Mouse (Mus musculus) embryonic facial prominence, embryonic 13.5 days (tissue): ENCODE results near the gene Mnx1. TPM values are rescaled to one million over a fixed set of nuclear protein-coding genes. Genes with fewer than 3 reads are reported as not detected.
"Not testable (repeated sequence)": the region's sequence is repeated elsewhere in the genome, so short reads cannot be mapped to it uniquely, and the experiment has no call there.

ENCODE experiments used
- ATAC-seq: fragments of 200-750 bp; cut with Nextera tagmentation; 2 replicates; pipeline ENCODE4 v1.8.0; 2017; ENCODE audit warnings: low read depth; ENCODE audit not compliant: insufficient number of reproducible peaks, insufficient read depth, low FRiP score, low TSS enrichment
- H3K27ac ChIP-seq: fragments of 300-500 bp; sonication (generic); 2 replicates; pipeline ENCODE4 v1.5.1; 2015; ENCODE audit warnings: moderate library complexity, mild to moderate bottlenecking, inconsistent platforms
- H3K27me3 ChIP-seq: fragments of 300-500 bp; sonication (generic); 2 replicates; pipeline ENCODE4 v1.6.1; 2015; ENCODE audit warnings: mild to moderate bottlenecking, inconsistent platforms
- H3K36me3 ChIP-seq: fragments of 300-500 bp; sonication (generic); 2 replicates; pipeline ENCODE4 v1.6.1; 2015; ENCODE audit warnings: mild to moderate bottlenecking, inconsistent platforms
- H3K4me1 ChIP-seq: fragments of 300-500 bp; sonication (generic); 2 replicates; pipeline ENCODE4 v1.6.1; 2015; ENCODE audit warnings: inconsistent platforms
- H3K4me2 ChIP-seq: fragments of 300-500 bp; sonication (generic); 2 replicates; pipeline ENCODE4 v1.6.1; 2015; ENCODE audit warnings: moderate library complexity, mild to moderate bottlenecking, inconsistent platforms
- H3K4me3 ChIP-seq: fragments of 300-500 bp; sonication (generic); 2 replicates; pipeline ENCODE4 v1.5.1; 2015; ENCODE audit warnings: mild to moderate bottlenecking, inconsistent platforms
- H3K9ac ChIP-seq: fragments of 300-500 bp; sonication (generic); 2 replicates; pipeline ENCODE4 v1.6.1; 2015; ENCODE audit warnings: mild to moderate bottlenecking, inconsistent platforms
- H3K9me3 ChIP-seq: fragments of 300-500 bp; sonication (generic); 2 replicates; pipeline ENCODE4 v1.6.1; 2016; ENCODE audit warnings: inconsistent platforms
- WGBS: fragments of 180-500 bp; shearing (Covaris S2); methylation state at CpG from one replicate; pipeline ENCODE4 v1.1.7; 2015; ENCODE audit warnings: mixed read lengths; 5-methylcytosine and 5-hydroxymethylcytosine counted together
- polyA plus RNA-seq: library from polyadenylated mRNA; unstranded; fragments of >200 nt; fragmentation: Nextera tagmentation; extraction: Ambion mirVana; gene quantifications from 2 replicates; pipeline ENCODE4 v1.2.1, GENCODE M21; 2015

The Mnx1 gene
- polyA plus RNA-seq, 1 experiment from 2014 or later = not detected

DNA sequence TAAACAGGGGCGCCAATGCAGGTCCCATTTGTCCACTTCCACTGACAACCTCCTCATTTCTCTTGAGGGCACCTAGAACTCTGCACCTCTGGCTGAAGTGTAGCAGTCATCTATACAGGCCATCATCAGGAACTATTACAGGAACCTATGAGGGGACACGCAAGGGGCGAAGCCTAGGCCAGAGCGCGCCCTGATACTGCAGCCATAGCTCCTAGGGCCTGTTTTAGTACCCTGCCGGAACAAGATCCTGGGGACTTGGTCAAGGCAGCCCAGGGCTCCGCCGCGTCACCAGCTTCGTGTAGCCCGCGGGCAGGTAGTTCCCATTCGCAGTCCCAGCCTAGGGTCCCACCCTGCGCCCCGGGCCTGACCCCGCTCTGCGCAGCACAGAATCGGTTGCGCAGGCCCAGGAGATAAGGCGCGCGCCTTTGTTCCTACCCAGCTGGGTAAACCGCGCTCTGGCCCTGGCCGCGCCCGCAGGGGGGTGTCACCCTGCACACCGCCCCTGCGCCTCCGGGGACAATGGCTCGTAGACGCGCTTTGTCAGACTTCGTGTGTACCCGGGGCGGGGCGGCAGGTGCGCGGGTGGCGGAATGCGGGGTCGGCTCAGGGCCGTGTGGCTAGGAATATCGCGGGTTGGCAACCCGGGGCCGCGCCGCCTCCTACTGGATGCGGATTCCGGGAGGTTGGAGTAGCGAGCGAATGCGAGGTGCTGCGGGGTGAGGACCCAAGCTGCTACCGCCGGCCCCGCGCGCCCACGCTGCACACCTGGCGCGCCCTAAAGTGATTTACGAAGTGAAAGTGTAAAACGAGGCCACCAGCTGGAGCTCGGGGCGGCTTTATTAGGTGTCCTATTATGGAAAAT is 10.6 kb downstream of the Mnx1 start:
- no peak overlapping the region for H3K9ac ChIP-seq
- no peak for ATAC-seq

DNA sequence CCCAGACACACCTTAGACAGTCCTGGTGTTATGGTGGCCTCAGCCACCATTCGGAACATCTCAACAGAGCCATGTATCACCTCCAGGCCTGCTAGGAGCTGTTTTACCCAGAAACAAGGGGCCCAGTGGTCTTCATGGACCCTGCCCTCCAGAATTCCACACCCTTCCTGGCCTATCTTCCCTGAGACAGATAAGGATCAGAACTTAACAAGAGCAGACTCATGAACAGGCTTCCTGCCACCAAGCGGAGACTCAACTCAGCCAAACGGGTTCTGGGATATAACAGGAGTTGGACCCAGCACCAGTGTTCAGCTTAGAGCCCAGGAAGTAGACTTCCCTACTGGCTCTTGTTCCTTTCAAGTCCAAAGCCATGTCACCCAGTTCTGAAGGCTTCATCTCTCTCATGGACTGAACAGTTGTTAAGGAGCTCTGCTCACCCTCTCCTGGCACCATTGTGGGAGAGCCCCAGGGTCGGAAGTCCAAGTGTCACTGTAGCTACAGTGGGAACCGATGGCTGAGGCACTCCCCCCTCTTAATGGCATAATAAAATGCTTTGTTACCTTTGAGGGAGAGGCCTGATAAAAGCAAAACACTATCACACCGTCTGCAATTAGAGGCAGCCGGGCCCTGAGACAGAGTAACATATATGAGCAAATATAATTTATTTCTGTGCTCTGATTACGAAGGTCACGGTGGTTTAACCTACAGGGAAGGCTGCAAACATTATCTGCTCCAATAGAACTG is 15.2 kb downstream of the Mnx1 start:
- Histone ChIP-seq H3K4me3 (no peak overlapping the region), H3K27me3 (peaks cover 30% of the 10 kb centered on the region)
- 72% methylated on average over 9 of the region's 9 CpGs for WGBS

More for the DNA sequence above, 10.6 kb downstream of the Mnx1 start:
- Histone ChIP-seq H3K4me1 (peaks cover 9% of the 10 kb centered on the region; the same call in 1 of the 2 replicates), H3K27me3 (peaks cover 76% of the 10 kb centered on the region), H3K27ac (no peak overlapping the region), H3K4me3 (peak overlapping the region; percentile 38), H3K4me2 (peak overlapping the region; percentile 58), H3K36me3 (no peaks in the 10 kb centered on the region), H3K9me3 (no peaks in the 10 kb centered on the region)
- WGBS = 2% methylated on average over 67 of the region's 67 CpGs

DNA sequence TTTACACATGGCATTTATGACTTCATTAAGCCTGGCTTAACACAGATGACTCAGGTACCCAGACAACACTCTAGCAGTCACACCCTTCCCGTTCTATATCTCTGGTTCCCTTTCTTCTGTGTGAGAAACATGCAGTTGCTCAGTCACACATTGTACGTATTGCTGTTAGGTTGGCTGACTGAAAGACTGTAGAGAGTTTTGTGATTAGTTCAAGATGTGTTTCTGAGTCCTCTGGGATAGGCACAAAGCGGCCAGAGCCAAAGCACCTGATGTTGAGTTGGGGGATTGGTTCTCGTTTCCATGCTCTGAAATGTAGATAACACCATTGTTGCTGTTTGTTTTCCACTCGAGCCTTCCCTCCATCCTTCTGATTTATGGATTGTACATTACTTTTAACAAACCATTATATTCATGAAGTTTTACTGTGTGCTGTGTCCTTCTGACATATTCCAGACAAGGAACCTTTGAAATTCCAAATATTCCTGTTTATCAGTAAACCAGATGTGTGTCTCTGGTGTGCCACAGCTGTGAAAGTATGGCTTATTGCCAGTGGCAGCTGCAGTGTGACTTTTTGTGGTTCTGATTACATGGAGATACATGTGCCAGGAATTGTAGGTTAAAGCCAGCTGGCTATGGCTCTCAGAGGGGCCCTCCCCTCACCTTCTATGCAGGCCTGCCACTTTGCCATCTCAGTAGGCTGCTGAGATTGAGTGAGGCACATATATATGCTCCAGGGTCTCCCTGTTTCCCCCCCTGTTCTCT is 21.2 kb downstream of the Mnx1 start:
- Histone ChIP-seq H3K36me3 (peaks cover 45% of the 10 kb centered on the region), H3K9ac (no peak overlapping the region), H3K27ac (no peak overlapping the region), H3K4me3 (no peak overlapping the region), H3K27me3 (no peaks in the 10 kb centered on the region), H3K4me2 (no peak overlapping the region), H3K9me3 (no peaks in the 10 kb centered on the region), H3K4me1 (peaks cover 5% of the 10 kb centered on the region; the same call in 1 of the 2 replicates)
- 42% methylated on average over 5 of the region's 5 CpGs for WGBS
- no peak for ATAC-seq

More for the DNA sequence above, 15.2 kb downstream of the Mnx1 start:
- Histone ChIP-seq H3K27ac (no peak overlapping the region), H3K9ac (no peak overlapping the region), H3K4me1 (peaks cover 6% of the 10 kb centered on the region; the same call in 1 of the 2 replicates), H3K9me3 (no peaks in the 10 kb centered on the region), H3K36me3 (peaks cover 9% of the 10 kb centered on the region), H3K4me2 (no peak overlapping the region)
- ATAC-seq = no peak

DNA sequence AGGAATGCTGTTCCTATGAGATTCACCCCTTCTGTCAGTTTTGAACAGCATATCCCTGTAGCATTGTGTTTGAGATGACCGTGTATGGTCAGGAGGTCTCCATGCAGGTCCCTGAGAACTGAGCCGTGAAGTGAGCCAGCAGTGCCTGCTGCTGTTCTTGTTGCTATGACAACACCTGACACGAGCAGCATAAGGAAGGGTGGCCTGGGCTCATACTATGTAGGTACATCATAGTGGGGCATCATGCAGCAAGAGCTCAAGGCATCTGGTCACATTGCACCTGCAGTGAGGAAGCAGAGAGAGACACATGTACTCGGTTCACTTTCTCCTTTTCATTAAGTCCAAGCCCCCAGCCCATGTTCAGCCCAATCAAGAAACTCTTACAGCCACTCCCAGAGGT is 25.9 kb downstream of the Mnx1 start:
- Histone ChIP-seq H3K9ac (no peak overlapping the region), H3K9me3 (no peaks in the 10 kb centered on the region), H3K4me1 (peaks cover 4% of the 10 kb centered on the region; the same call in 1 of the 2 replicates), H3K27me3 (no peaks in the 10 kb centered on the region), H3K36me3 (peaks cover 71% of the 10 kb centered on the region), H3K27ac (no peak overlapping the region), H3K4me3 (no peak overlapping the region), H3K4me2 (no peak overlapping the region)
- 77% methylated on average over 4 of the region's 4 CpGs for WGBS
- no peak for ATAC-seq

DNA sequence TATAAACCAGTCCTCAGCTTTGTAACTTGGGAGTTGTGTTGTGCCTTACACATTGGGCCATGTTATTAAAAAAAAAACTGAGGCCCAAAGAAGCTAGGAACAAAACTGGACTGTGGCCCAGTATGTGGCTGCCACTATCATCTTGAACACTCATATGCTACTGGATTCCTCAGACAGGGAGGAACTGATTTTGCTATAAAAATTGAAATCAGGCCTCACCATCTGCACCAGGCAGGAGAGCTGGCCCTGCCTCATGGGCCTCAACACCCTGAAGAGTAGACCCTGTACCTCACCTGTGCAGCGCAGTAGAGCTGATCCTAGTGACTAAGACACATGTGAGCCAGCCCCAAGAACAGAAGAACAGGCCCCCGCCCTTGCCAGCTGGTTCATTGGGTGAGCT is 33.0 kb downstream of the Mnx1 start:
- no peak overlapping the region for H3K4me2 ChIP-seq

DNA sequence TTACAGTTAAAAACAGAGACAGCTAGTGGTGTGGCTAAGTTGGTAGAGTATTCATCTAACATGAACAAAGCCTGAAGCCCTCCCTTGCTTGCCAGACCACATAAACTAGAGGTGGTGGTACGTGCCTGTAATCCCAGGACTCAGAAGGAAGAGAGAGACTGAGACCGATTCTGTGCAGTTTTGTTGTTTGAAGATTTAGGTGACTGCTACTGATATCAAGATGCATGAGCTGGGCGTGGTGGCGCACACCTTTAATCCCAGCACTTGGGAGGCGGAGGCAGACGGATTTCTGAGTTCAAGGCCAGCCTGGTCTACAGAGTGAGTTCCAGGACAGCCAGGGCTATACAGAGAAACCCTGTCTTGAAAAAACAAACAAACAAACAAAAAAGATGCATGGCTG is 41.5 kb downstream of the Mnx1 start:
- peaks cover 12% of the 10 kb centered on the region; the same call in 1 of the 2 replicates for H3K27me3 ChIP-seq
- not testable (repeated sequence) for H3K4me3 ChIP-seq, H3K9ac ChIP-seq, H3K4me2 ChIP-seq, H3K27ac ChIP-seq, ATAC-seq, H3K9me3 ChIP-seq
- peaks cover 47% of the 10 kb centered on the region for H3K36me3 ChIP-seq
- 87% methylated on average over 6 of the region's 6 CpGs for WGBS
- H3K4me1 ChIP-seq = peaks cover 21% of the 10 kb centered on the region

More for the DNA sequence above, 33.0 kb downstream of the Mnx1 start:
- no peak overlapping the region for H3K9ac ChIP-seq
- no peaks in the 10 kb centered on the region for H3K4me1 ChIP-seq
- no peaks in the 10 kb centered on the region for H3K27me3 ChIP-seq
- WGBS = 100% methylated on average over 2 of the region's 2 CpGs
- no peak for ATAC-seq
- H3K36me3 ChIP-seq = peaks cover 90% of the 10 kb centered on the region
- H3K4me3 ChIP-seq = no peak overlapping the region
- no peak overlapping the region for H3K27ac ChIP-seq
- H3K9me3 ChIP-seq = no peaks in the 10 kb centered on the region

DNA sequence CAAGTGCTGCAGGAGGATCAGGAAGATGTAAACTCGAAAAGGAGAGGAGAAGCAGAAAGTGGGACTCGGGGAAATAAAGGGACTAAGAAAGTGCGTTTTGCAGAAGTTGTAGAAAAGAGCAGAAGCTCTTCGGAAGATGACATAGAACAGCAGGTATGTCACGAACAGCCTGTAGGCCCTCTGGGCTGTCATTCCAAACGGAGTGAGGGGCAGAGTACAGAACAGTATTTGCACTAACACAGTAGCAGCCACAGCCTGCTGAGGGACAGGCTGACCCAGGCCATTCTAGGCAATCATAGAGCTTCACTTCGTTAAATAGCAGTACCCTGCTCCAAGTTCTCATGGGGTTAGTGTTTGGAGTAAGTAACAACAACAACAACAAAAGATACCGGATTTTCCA is 42.8 kb downstream of the Mnx1 start:
- H3K27ac ChIP-seq = no peak overlapping the region
- peak overlapping the region; percentile 93 for H3K9ac ChIP-seq
- H3K27me3 ChIP-seq = peaks cover 21% of the 10 kb centered on the region
- no peak for ATAC-seq
- peaks cover 21% of the 10 kb centered on the region for H3K4me1 ChIP-seq
- peak overlapping the region; percentile 93 for H3K4me3 ChIP-seq
- no peaks in the 10 kb centered on the region for H3K9me3 ChIP-seq
- WGBS = 42% methylated on average over 8 of the region's 8 CpGs
- peak overlapping the region; percentile 96 for H3K4me2 ChIP-seq
- H3K36me3 ChIP-seq = peaks cover 34% of the 10 kb centered on the region

DNA sequence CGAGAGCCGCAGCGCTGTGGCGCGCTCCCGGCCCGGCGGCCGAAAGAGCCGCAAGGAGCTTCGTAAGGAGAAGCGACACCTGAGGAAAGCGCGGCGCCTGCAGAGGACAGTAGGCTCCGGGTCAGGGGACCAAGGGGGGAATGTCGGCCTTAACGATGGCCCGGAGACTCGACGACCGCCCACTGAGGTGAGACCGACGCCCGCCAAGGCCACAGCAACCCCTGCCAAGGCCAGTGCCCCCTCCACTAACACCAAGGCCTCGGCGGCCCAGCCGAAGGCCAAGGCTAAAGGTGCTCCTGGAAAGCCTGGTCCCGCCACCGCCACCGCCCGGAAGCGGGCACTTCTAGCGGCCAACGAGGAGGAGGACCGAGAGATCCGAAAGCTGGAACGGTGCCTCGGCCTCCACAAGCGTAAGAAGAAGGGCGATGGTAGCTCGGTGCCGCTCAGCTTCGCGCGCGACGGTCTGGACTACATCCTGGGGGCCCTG is 43.4 kb downstream of the Mnx1 start:
- WGBS = under 1% methylated on average over 48 of the region's 48 CpGs

DNA sequence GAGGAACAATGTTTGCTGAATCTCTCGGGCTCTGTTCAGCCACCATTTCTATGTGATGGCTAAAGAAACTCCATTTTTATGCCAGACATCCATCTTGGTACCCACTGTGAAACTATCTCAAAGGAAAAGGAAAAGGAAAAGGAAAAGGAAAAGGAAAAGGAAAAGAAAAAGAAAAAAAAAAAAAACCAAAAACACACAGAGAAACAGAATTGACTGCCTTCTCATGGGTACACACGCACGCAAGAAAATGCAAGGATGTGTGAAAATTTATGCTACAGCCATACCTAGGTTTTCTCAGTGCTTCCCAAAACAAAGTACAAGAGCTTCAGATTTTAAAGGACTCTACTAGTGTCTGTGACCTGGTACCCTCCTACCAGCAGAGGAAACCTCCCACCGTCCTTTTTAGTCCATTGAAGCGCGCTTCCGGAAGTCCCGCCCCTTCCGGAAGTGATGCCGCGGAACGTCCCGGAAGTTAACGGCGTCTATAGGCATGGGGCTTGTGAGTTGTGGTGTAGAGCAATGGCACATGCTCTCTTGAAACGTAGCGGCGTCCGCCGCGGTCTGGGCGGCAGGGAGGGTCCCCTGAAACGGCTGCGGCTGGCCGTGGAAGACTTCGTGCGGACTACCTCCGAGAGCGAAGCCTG is 43.9 kb downstream of the Mnx1 start, which contains the start of gene Nom1:
Gene Nom1, plus strand, starts transcription at position 437 of the 644 bp plus-strand sequence.
- ATAC-seq = peak; percentile 91
- peak within 1 kb of the TSS; percentile 55; the same call in 1 of the 2 replicates for H3K27ac ChIP-seq
- H3K4me3 ChIP-seq = peak within 1 kb of the TSS; percentile 93

More for the DNA sequence above, 43.4 kb downstream of the Mnx1 start:
- Histone ChIP-seq H3K9me3 (no peaks in the 10 kb centered on the region), H3K4me2 (peak overlapping the region; percentile 96), H3K4me3 (peak overlapping the region; percentile 93), H3K4me1 (peaks cover 21% of the 10 kb centered on the region), H3K9ac (peak overlapping the region; percentile 93), H3K27ac (peak overlapping the region; percentile 55; the same call in 1 of the 2 replicates), H3K27me3 (peaks cover 21% of the 10 kb centered on the region), H3K36me3 (peaks cover 29% of the 10 kb centered on the region)
- ATAC-seq = peak; percentile 15; the same call in 1 of the 2 replicates

DNA sequence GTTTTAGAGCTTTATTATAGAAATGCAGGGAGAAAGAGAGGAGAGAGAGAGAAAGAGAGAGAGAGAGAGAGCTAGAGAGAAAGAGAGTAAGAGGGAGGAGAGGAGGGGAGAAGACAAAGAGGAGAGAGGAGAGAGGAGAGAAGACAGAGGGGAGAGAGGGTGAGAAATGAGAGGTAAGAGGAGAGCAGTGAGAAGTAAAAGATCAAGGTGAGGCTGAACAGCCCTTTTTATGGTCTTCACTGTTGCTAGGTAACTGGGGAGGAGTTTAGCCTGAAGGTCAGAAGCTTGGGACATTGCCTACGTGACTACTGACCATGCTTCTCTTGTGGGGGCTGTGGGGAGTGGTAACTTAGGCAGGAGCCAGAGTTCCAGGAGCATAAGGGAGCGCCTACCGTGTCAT is 54.9 kb downstream of the Mnx1 start:
- H3K27me3 ChIP-seq, ATAC-seq, H3K36me3 ChIP-seq, H3K27ac ChIP-seq, H3K9ac ChIP-seq, H3K4me3 ChIP-seq, H3K9me3 ChIP-seq, H3K4me1 ChIP-seq, H3K4me2 ChIP-seq: not testable (repeated sequence)
- WGBS = 64% methylated on average over 3 of the region's 3 CpGs

More for the DNA sequence above, 43.9 kb downstream of the Mnx1 start, which contains the start of gene Nom1:
- Histone ChIP-seq H3K4me2 (peak within 1 kb of the TSS; percentile 96), H3K9me3 (no peaks in the 10 kb centered on the region), H3K36me3 (peaks cover 23% of the 10 kb centered on the region), H3K4me1 (peaks cover 21% of the 10 kb centered on the region), H3K9ac (peak within 1 kb of the TSS; percentile 93), H3K27me3 (peaks cover 21% of the 10 kb centered on the region)
- 5% methylated on average over 29 of the region's 29 CpGs for WGBS
